In genomic region chr3:108383485-108384354, GRCm38 (mm10) we compare ENCODE assay signal across 8 mouse cellular contexts. TPM values are rescaled to one million over a fixed set of nuclear protein-coding genes. Genes with fewer than 3 reads are reported as not detected.
DNase-seq lines count a peak whose midpoint lies in the region; ATAC-seq and TF ChIP-seq lines count a peak whose summit lies in the region.

Psrc1 (plus strand) TSS chr3:108383839.

- peaks cover 10 to 45% of the 10 kb centered on the region in 2 experiments for H3K4me1 ChIP-seq in CH12.LX (ENCODE audit: control insufficient read depth in 1 of 2, insufficient read depth in 2 of 2)
- 0 out of 2 replicates have a peak, but pooled peaks cover 2% of the 10 kb centered on the region for H3K4me1 ChIP-seq in brown adipose tissue, adult 24 weeks (ENCODE audit: control insufficient read depth, insufficient read depth, insufficient read length, low read length)
- H3K4me1 ChIP-seq in heart, embryonic 13.5 days: peaks cover 53% of the 10 kb centered on the region
- H3K4me1 ChIP-seq in kidney, postnatal 0 days (replicated peaks; ENCODE audit: insufficient read depth, low read length): peaks cover 7% of the 10 kb centered on the region; the same call in 1 of the 2 replicates
- peaks cover 59% of the 10 kb centered on the region for H3K4me1 ChIP-seq in liver, embryonic 13.5 days (replicated peaks)
- peaks cover 18% of the 10 kb centered on the region for H3K4me1 ChIP-seq in stomach, embryonic 14.5 days (ENCODE audit: control insufficient read depth, insufficient read depth, low read length)

- no peak for TF ChIP-seq EP300 in CH12.LX (IDR thresholded peaks at IDR 0.05; ENCODE audit: low read length)

- H3K27ac ChIP-seq in CH12.LX (ENCODE audit: insufficient read depth, low read depth): peak within 1 kb of the TSS; percentile 90
- no peak within 1 kb of the TSS for H3K27ac ChIP-seq in brown adipose tissue, adult 24 weeks (replicated peaks; ENCODE audit: low read depth, low read length)
- peak within 1 kb of the TSS; percentile 69 for H3K27ac ChIP-seq in heart, embryonic 13.5 days (replicated peaks)
- H3K27ac ChIP-seq in kidney, postnatal 0 days: no peak within 1 kb of the TSS
- H3K27ac ChIP-seq in liver, embryonic 13.5 days: peak within 1 kb of the TSS; percentile 63
- H3K27ac ChIP-seq in stomach, embryonic 14.5 days (ENCODE audit: low read length): peak within 1 kb of the TSS; percentile 39; the same call in 1 of the 2 replicates

- H3K36me3 ChIP-seq in CH12.LX (replicated peaks in 1 of 2; ENCODE audit: control insufficient read depth in 1 of 2, insufficient read depth in 1 of 2, low read length in 1 of 2): peaks cover 22 to 52% of the 10 kb centered on the region in 2 experiments
- peaks cover 23% of the 10 kb centered on the region for H3K36me3 ChIP-seq in heart, embryonic 13.5 days
- H3K36me3 ChIP-seq in kidney, postnatal 0 days (ENCODE audit: insufficient read depth, low read length): no peaks in the 10 kb centered on the region
- H3K36me3 ChIP-seq in liver, embryonic 13.5 days: peaks cover 20% of the 10 kb centered on the region
- peaks cover 17% of the 10 kb centered on the region for H3K36me3 ChIP-seq in stomach, embryonic 14.5 days (ENCODE audit: control insufficient read depth, insufficient read depth, low read length)

- no peaks in the 10 kb centered on the region for H3K27me3 ChIP-seq in CH12.LX (replicated peaks)
- no peaks in the 10 kb centered on the region for H3K27me3 ChIP-seq in heart, embryonic 13.5 days (replicated peaks)
- no peaks in the 10 kb centered on the region for H3K27me3 ChIP-seq in kidney, postnatal 0 days (ENCODE audit: insufficient read depth, low read length)
- no peaks in the 10 kb centered on the region for H3K27me3 ChIP-seq in liver, embryonic 13.5 days
- H3K27me3 ChIP-seq in stomach, embryonic 14.5 days (ENCODE audit: control insufficient read depth, insufficient read depth, low read length): no peaks in the 10 kb centered on the region

- in situ Hi-C loops in CH12.LX (cut with MboI; ENCODE audit: low pct_ligation_motif_present, low pct_unique_long_range_greater_than_20kb, low sequenced_read_pairs): loop anchor here (10.0 kb wide), 1 partner anchor 219 kb away; no protein-coding TSS in a partner anchor

- TF ChIP-seq RAD21 in CH12.LX (IDR thresholded peaks at IDR 0.05; ENCODE audit: low read depth, low read length): no peak

- peak within 1 kb of the TSS; percentile 71 to 93 (median 78) for H3K4me3 ChIP-seq in CH12.LX (replicated peaks in 1 of 3; ENCODE audit: low read depth in 2 of 3, low read length in 2 of 3, poor library complexity in 1 of 3)
- H3K4me3 ChIP-seq in brown adipose tissue, adult 24 weeks (ENCODE audit: insufficient read depth, low read depth, low read length): peak within 1 kb of the TSS; percentile 87
- H3K4me3 ChIP-seq in heart, embryonic 13.5 days: peak within 1 kb of the TSS; percentile 77
- H3K4me3 ChIP-seq in kidney, postnatal 0 days (replicated peaks; ENCODE audit: low read depth, low read length): peak within 1 kb of the TSS; percentile 72
- peak within 1 kb of the TSS; percentile 68 for H3K4me3 ChIP-seq in liver, embryonic 13.5 days (replicated peaks)
- peak within 1 kb of the TSS; percentile 56 for H3K4me3 ChIP-seq in stomach, embryonic 14.5 days (ENCODE audit: low read depth, low read length)

- TF ChIP-seq CTCF in CH12.LX (conservative IDR thresholded peaks at IDR 0.05 in 1 of 2, IDR thresholded peaks at IDR 0.05 in 1 of 2; ENCODE audit: low read depth in 2 of 2, low read length in 2 of 2): no peak
- no peak for TF ChIP-seq CTCF in kidney, postnatal 0 days (IDR thresholded peaks at IDR 0.05; ENCODE audit: low read depth)

- dilution Hi-C loops in CH12.LX (cut with MboI; ENCODE audit: extremely low pct_ligation_motif_present, extremely low pct_unique_long_range_greater_than_20kb, low sequenced_read_pairs): no loop called here

- ATAC-seq in erythroid progenitor cell, adult 5-6 weeks (replicated peaks; ENCODE audit: low FRiP score, poor library complexity, severe bottlenecking): peak; percentile 90
- peak; percentile 74 for ATAC-seq in heart, embryonic 13.5 days (ENCODE audit: extremely low read depth, insufficient number of reproducible peaks, low FRiP score, low TSS enrichment)
- peak; percentile 85 for ATAC-seq in kidney, postnatal 0 days (replicated peaks; ENCODE audit: low FRiP score, low read depth)
- peak; percentile 93 for ATAC-seq in liver, embryonic 13.5 days (ENCODE audit: low read depth)
- ATAC-seq in stomach, embryonic 14.5 days (ENCODE audit: insufficient number of reproducible peaks, insufficient read depth, low FRiP score, low read depth): peak; percentile 91

- H3K79me2 ChIP-seq in CH12.LX (replicated peaks; ENCODE audit: control insufficient read depth, extremely low read depth, insufficient read depth, poor library complexity, severe bottlenecking): peaks cover 8% of the 10 kb centered on the region; the same call in 1 of the 2 replicates

- DNase-seq in CH12.LX (ENCODE audit: extremely low read depth): peak; percentile 80
- DNase-seq in kidney, postnatal 0 days (ENCODE audit: low spot score): peak; percentile 96
- DNase-seq in liver, embryonic 13.5 days: peak; percentile 88
- peak; percentile 18 to 23 for DNase-seq in natural killer cell, adult 2 months (ENCODE audit: low spot score in 2 of 2)

- H3K9ac ChIP-seq in CH12.LX (ENCODE audit: insufficient read depth, low read depth): peak within 1 kb of the TSS; percentile 79
- H3K9ac ChIP-seq in heart, embryonic 13.5 days: peak within 1 kb of the TSS; percentile 77
- peak within 1 kb of the TSS; percentile 55 for H3K9ac ChIP-seq in kidney, postnatal 0 days (ENCODE audit: low read depth, low read length)
- H3K9ac ChIP-seq in liver, embryonic 13.5 days: peak within 1 kb of the TSS; percentile 77
- 0 out of 2 replicates have a peak within 1 kb of the TSS, but pooled peaks have one; percentile 30 for H3K9ac ChIP-seq in stomach, embryonic 14.5 days (replicated peaks; ENCODE audit: low read depth, low read length)

- no peaks in the 10 kb centered on the region for H3K9me3 ChIP-seq in CH12.LX (replicated peaks; ENCODE audit: low read length)
- no peaks in the 10 kb centered on the region for H3K9me3 ChIP-seq in heart, embryonic 13.5 days
- H3K9me3 ChIP-seq in kidney, postnatal 0 days (replicated peaks; ENCODE audit: low read length): no peaks in the 10 kb centered on the region
- H3K9me3 ChIP-seq in liver, embryonic 13.5 days (replicated peaks): no peaks in the 10 kb centered on the region
- no peaks in the 10 kb centered on the region for H3K9me3 ChIP-seq in stomach, embryonic 14.5 days (ENCODE audit: control insufficient read depth, low read depth, low read length)

- TF ChIP-seq POLR2A in CH12.LX (IDR thresholded peaks at IDR 0.05; ENCODE audit: low read depth, low read length): no peak; the same call in 1 of the 2 replicates

- 1% methylated on average over 44 of the region's 44 CpGs for WGBS in heart, embryonic 13.5 days
- WGBS in kidney, postnatal 0 days: under 1% methylated on average over 44 of the region's 44 CpGs
- WGBS in liver, embryonic 13.5 days (ENCODE audit: insufficient replicate concordance): 2% methylated on average over 44 of the region's 44 CpGs
- WGBS in stomach, embryonic 14.5 days: under 1% methylated on average over 44 of the region's 44 CpGs

- H3K4me2 ChIP-seq in CH12.LX (ENCODE audit: insufficient read depth, low read depth, poor library complexity, severe bottlenecking): peak within 1 kb of the TSS; percentile 62
- H3K4me2 ChIP-seq in heart, embryonic 13.5 days: peak within 1 kb of the TSS; percentile 81
- H3K4me2 ChIP-seq in kidney, postnatal 0 days (ENCODE audit: low read length): peak within 1 kb of the TSS; percentile 72
- H3K4me2 ChIP-seq in liver, embryonic 13.5 days: peak within 1 kb of the TSS; percentile 80
- peak within 1 kb of the TSS; percentile 78 for H3K4me2 ChIP-seq in stomach, embryonic 14.5 days (replicated peaks; ENCODE audit: low read depth, low read length)

TF ChIP-seq in CH12.LX, 34 proteins besides CTCF, POLR2A, EP300 and RAD21 (continues in another document):
- TF ChIP-seq SMC3 (IDR thresholded peaks at IDR 0.05; ENCODE audit: low read depth, low read length) (no peak), SIN3A (IDR thresholded peaks at IDR 0.05; ENCODE audit: low read length) (no peak; the same call in 1 of the 2 replicates), JUND (conservative IDR thresholded peaks at IDR 0.05; ENCODE audit: low read depth, low read length) (no peak), HCFC1 (IDR thresholded peaks at IDR 0.05; ENCODE audit: low read depth, low read length) (peak; percentile 20; the same call in 1 of the 2 replicates), BHLHE40 (IDR thresholded peaks at IDR 0.05; ENCODE audit: low read depth, low read length) (no peak), CHD1 (IDR thresholded peaks at IDR 0.05; ENCODE audit: low read depth, low read length) (no peak), POLR2AphosphoS2 (IDR thresholded peaks at IDR 0.05; ENCODE audit: low read depth, low read length) (no peak), ELF1 (IDR thresholded peaks at IDR 0.05; ENCODE audit: low read depth, low read length) (peak; percentile 38; the same call in 1 of the 2 replicates), USF2 (conservative IDR thresholded peaks at IDR 0.05; ENCODE audit: low read depth, low read length) (no peak), MYC (IDR thresholded peaks at IDR 0.05; ENCODE audit: low read depth, low read length) (no peak), MXI1 (IDR thresholded peaks at IDR 0.05; ENCODE audit: low read depth, low read length) (no peak; the same call in 1 of the 2 replicates), RCOR1 (conservative IDR thresholded peaks at IDR 0.05; ENCODE audit: low read depth, low read length) (no peak), MAX (IDR thresholded peaks at IDR 0.05; ENCODE audit: low read length) (0 out of 2 replicates have a peak, but pooled peaks have one; percentile 12), ZKSCAN1 (IDR thresholded peaks at IDR 0.05; ENCODE audit: borderline replicate concordance, low read depth, low read length) (no peak), JUN (IDR thresholded peaks at IDR 0.05; ENCODE audit: insufficient read depth, low read depth, low read length) (no peak)

RNA-seq across cellular contexts. Expression of gene Psrc1, which starts in this region (rescaled TPM):
- 76.2 and 89.1 TPM in 2 replicates for total RNA-seq in CH12.LX (2012; rRNA removed)
- 105 and 106 TPM in 2 replicates for total RNA-seq in CH12.LX (2014; rRNA removed)
- polyA plus RNA-seq in CH12.LX (2012; ENCODE audit: insufficient read length, low read depth): 101 and 108 TPM in 2 replicates
- not detected in 2 replicates for polyA plus RNA-seq in brown adipose tissue, adult 24 weeks (2012; ENCODE audit: insufficient read depth, insufficient read length, missing spikeins)
- 42.2 and 46.9 TPM in 2 replicates for total RNA-seq in erythroid progenitor cell, adult 5-6 weeks (2015; ENCODE audit: low replicate concordance)
- total RNA-seq in erythroid progenitor cell, adult 5-6 weeks (2017; ENCODE audit: low replicate concordance): 58.9 and 59.7 TPM in 2 replicates
- 24.4 and 25.4 TPM in 2 replicates for polyA plus RNA-seq in heart, embryonic 13.5 days (2015; fragmentation: Nextera tagmentation; extraction: Ambion mirVana)
- polyA plus RNA-seq in kidney, postnatal 0 days (2015; fragmentation: Nextera tagmentation; extraction: Ambion mirVana): 19.0 and 20.4 TPM in 2 replicates
- polyA plus RNA-seq in liver, embryonic 13.5 days (2015; fragmentation: Nextera tagmentation; extraction: Ambion mirVana): 14.9 and 15.8 TPM in 2 replicates
- polyA plus RNA-seq in stomach, embryonic 14.5 days (2014; fragmentation: Nextera tagmentation; extraction: Ambion mirVana): 39.3 and 44.4 TPM in 2 replicates

Comparison
In these comparisons a context has a peak if more than half of its experiments do, and no peak if none do; other contexts are left out.
1. RNA of gene Psrc1 (polyA plus RNA-seq): 101 to 108 TPM in CH12.LX, 39.3 to 44.4 TPM in stomach, embryonic 14.5 days, 24.4 to 25.4 TPM in heart, embryonic 13.5 days, 19.0 to 20.4 TPM in kidney, postnatal 0 days and 14.9 to 15.8 TPM in liver, embryonic 13.5 days; not detected in brown adipose tissue, adult 24 weeks; every median in the first group is over 10 times any median in the second.
2. DNase-seq: peak in every context shown above with its lines; median percentile 96 in kidney, postnatal 0 days; 88 in liver, embryonic 13.5 days; 80 in CH12.LX; 20 in natural killer cell, adult 2 months.
3. H3K27ac ChIP-seq: peak in CH12.LX (single experiment), heart, embryonic 13.5 days (single experiment), liver, embryonic 13.5 days (single experiment) and stomach, embryonic 14.5 days (single experiment); none in brown adipose tissue, adult 24 weeks (single experiment) and kidney, postnatal 0 days (single experiment).
4. Peak in every context shown above with its lines, with median percentiles within 50 percentile points of each other: H3K4me2 ChIP-seq, H3K4me3 ChIP-seq, H3K9ac ChIP-seq and ATAC-seq.